Mouse (Mus musculus): ENCODE data around the gene Ercc6l. TPM values are rescaled to one million over a fixed set of nuclear protein-coding genes. Genes with fewer than 3 reads are reported as not detected.

The Ercc6l gene
- 23.2 and 23.6 TPM in 2 replicates for polyA plus RNA-seq (2016; fragmentation: Nextera tagmentation; extraction: Ambion mirVana)

GRCm38 (mm10) chrX:102156618-102157422, at the start of gene Ercc6l:
Gene Ercc6l (minus strand): TSS chrX:102157091.
- peaks cover 21% of the 10 kb centered on the region for H3K36me3 ChIP-seq (replicated peaks)
- H3K9me3 ChIP-seq: no peaks in the 10 kb centered on the region
- 11% methylated on average over 42 of the region's 42 CpGs for WGBS
- DNase-seq (ENCODE audit: low spot score): peak; percentile 92
- peak within 1 kb of the TSS; percentile 87 for H3K27ac ChIP-seq (replicated peaks)
- no peaks in the 10 kb centered on the region for H3K4me1 ChIP-seq
- peaks cover 10% of the 10 kb centered on the region for H3K27me3 ChIP-seq (replicated peaks; ENCODE audit: low read depth, poor library complexity, severe bottlenecking)
- H3K4me3 ChIP-seq: peak within 1 kb of the TSS; percentile 64

- H3K27me3 ChIP-seq (replicated peaks; ENCODE audit: low read depth, poor library complexity, severe bottlenecking): peaks cover 37% of the 10 kb centered on the region
These were observed 33.9 kb upstream of the Ercc6l start for GRCm38 (mm10) chrX:102190840-102191239.

GRCm38 (mm10) chrX:102189581-102189980, 32.7 kb upstream of the Ercc6l start:
- Histone ChIP-seq H3K36me3 (replicated peaks) (peaks cover 30% of the 10 kb centered on the region), H3K27ac (replicated peaks) (no peak overlapping the region), H3K4me1 (peaks cover 11% of the 10 kb centered on the region), H3K27me3 (replicated peaks; ENCODE audit: low read depth, poor library complexity, severe bottlenecking) (peaks cover 42% of the 10 kb centered on the region), H3K4me3 (peak overlapping the region; percentile 64), H3K9me3 (no peaks in the 10 kb centered on the region)
- 46% methylated on average over 5 of the region's 5 CpGs for WGBS
- DNase-seq (ENCODE audit: low spot score): no peak

More at GRCm38 (mm10) chrX:102190840-102191239, 33.9 kb upstream of the Ercc6l start:
- no peak for DNase-seq (ENCODE audit: low spot score)
- Histone ChIP-seq H3K4me3 (no peak overlapping the region), H3K9me3 (no peaks in the 10 kb centered on the region), H3K27ac (replicated peaks) (no peak overlapping the region), H3K4me1 (peaks cover 11% of the 10 kb centered on the region), H3K36me3 (replicated peaks) (peaks cover 18% of the 10 kb centered on the region)
- 53% methylated on average over 1 of the region's 1 CpGs for WGBS

GRCm38 (mm10) chrX:102188712-102189497, 32.0 kb upstream of the Ercc6l start, which contains the start of gene Rps4x:
Gene Rps4x (minus strand): TSS chrX:102189394.
- Histone ChIP-seq H3K27ac (replicated peaks) (peak within 1 kb of the TSS; percentile 94), H3K4me1 (peaks cover 11% of the 10 kb centered on the region), H3K27me3 (replicated peaks; ENCODE audit: low read depth, poor library complexity, severe bottlenecking) (peaks cover 40% of the 10 kb centered on the region), H3K4me3 (peak within 1 kb of the TSS; percentile 64), H3K9me3 (no peaks in the 10 kb centered on the region), H3K36me3 (replicated peaks) (peaks cover 37% of the 10 kb centered on the region)
- peak; percentile 87 for DNase-seq (ENCODE audit: low spot score)
- 21% methylated on average over 37 of the region's 37 CpGs for WGBS

- WGBS: 50% methylated on average over 11 of the region's 11 CpGs
- Histone ChIP-seq H3K4me1 (peaks cover 11% of the 10 kb centered on the region), H3K36me3 (replicated peaks) (peaks cover 52% of the 10 kb centered on the region)
These were observed 30.3 kb upstream of the Ercc6l start for GRCm38 (mm10) chrX:102187023-102187699.

GRCm38 (mm10) chrX:102182575-102182974, 25.7 kb upstream of the Ercc6l start:
- no peaks in the 10 kb centered on the region for H3K9me3 ChIP-seq
- no peak for DNase-seq (ENCODE audit: low spot score)
- peaks cover 10% of the 10 kb centered on the region for H3K4me1 ChIP-seq
- no peak overlapping the region for H3K27ac ChIP-seq (replicated peaks)
- H3K4me3 ChIP-seq: no peak overlapping the region
- H3K27me3 ChIP-seq (replicated peaks; ENCODE audit: low read depth, poor library complexity, severe bottlenecking): peaks cover 72% of the 10 kb centered on the region
- peaks cover 59% of the 10 kb centered on the region for H3K36me3 ChIP-seq (replicated peaks)

More at GRCm38 (mm10) chrX:102187023-102187699, 30.3 kb upstream of the Ercc6l start:
- Histone ChIP-seq H3K9me3 (no peaks in the 10 kb centered on the region), H3K27me3 (replicated peaks; ENCODE audit: low read depth, poor library complexity, severe bottlenecking) (peaks cover 44% of the 10 kb centered on the region), H3K4me3 (peak overlapping the region; percentile 64), H3K27ac (replicated peaks) (no peak overlapping the region)
- DNase-seq (ENCODE audit: low spot score): no peak

- Histone ChIP-seq H3K27ac (replicated peaks) (no peak overlapping the region), H3K4me3 (no peak overlapping the region), H3K4me1 (peaks cover 3% of the 10 kb centered on the region), H3K9me3 (no peaks in the 10 kb centered on the region), H3K36me3 (replicated peaks) (peaks cover 6% of the 10 kb centered on the region), H3K27me3 (replicated peaks; ENCODE audit: low read depth, poor library complexity, severe bottlenecking) (peaks cover 44% of the 10 kb centered on the region)
- 91% methylated on average over 5 of the region's 5 CpGs for WGBS
- DNase-seq (ENCODE audit: low spot score): no peak
These were observed 18.8 kb upstream of the Ercc6l start for GRCm38 (mm10) chrX:102175538-102176287.

- H3K36me3 ChIP-seq (replicated peaks): no peaks in the 10 kb centered on the region
- no peak overlapping the region for H3K4me3 ChIP-seq
- DNase-seq (ENCODE audit: low spot score): no peak
- H3K9me3 ChIP-seq: no peaks in the 10 kb centered on the region
- no peak overlapping the region for H3K27ac ChIP-seq (replicated peaks)
- H3K4me1 ChIP-seq: peaks cover 10% of the 10 kb centered on the region
- 73% methylated on average over 3 of the region's 3 CpGs for WGBS
- peaks cover 58% of the 10 kb centered on the region for H3K27me3 ChIP-seq (replicated peaks; ENCODE audit: low read depth, poor library complexity, severe bottlenecking)
These were observed 14.0 kb upstream of the Ercc6l start for GRCm38 (mm10) chrX:102170900-102171299.

GRCm38 (mm10) chrX:102170135-102170534, 13.2 kb upstream of the Ercc6l start:
- no peaks in the 10 kb centered on the region for H3K9me3 ChIP-seq
- H3K27me3 ChIP-seq (replicated peaks; ENCODE audit: low read depth, poor library complexity, severe bottlenecking): peaks cover 60% of the 10 kb centered on the region
- H3K36me3 ChIP-seq (replicated peaks): no peaks in the 10 kb centered on the region
- H3K4me3 ChIP-seq: no peak overlapping the region
- H3K4me1 ChIP-seq: peaks cover 10% of the 10 kb centered on the region
- WGBS: 48% methylated on average over 3 of the region's 3 CpGs
- no peak overlapping the region for H3K27ac ChIP-seq (replicated peaks)
- DNase-seq (ENCODE audit: low spot score): no peak

GRCm38 (mm10) chrX:102169724-102170123, 12.8 kb upstream of the Ercc6l start:
- Histone ChIP-seq H3K9me3 (no peaks in the 10 kb centered on the region), H3K27me3 (replicated peaks; ENCODE audit: low read depth, poor library complexity, severe bottlenecking) (peaks cover 61% of the 10 kb centered on the region), H3K4me3 (no peak overlapping the region), H3K4me1 (peaks cover 10% of the 10 kb centered on the region), H3K36me3 (replicated peaks) (no peaks in the 10 kb centered on the region), H3K27ac (replicated peaks) (no peak overlapping the region)
- no peak for DNase-seq (ENCODE audit: low spot score)
- 44% methylated on average over 1 of the region's 1 CpGs for WGBS

GRCm38 (mm10) chrX:102166986-102167385, 10.1 kb upstream of the Ercc6l start:
- H3K27me3 ChIP-seq (replicated peaks; ENCODE audit: low read depth, poor library complexity, severe bottlenecking): peaks cover 66% of the 10 kb centered on the region
- no peak overlapping the region for H3K4me3 ChIP-seq
- WGBS: 27% methylated on average over 6 of the region's 6 CpGs
- H3K36me3 ChIP-seq (replicated peaks): no peaks in the 10 kb centered on the region
- peak; percentile 44 for DNase-seq (ENCODE audit: low spot score)
- no peaks in the 10 kb centered on the region for H3K9me3 ChIP-seq
- H3K4me1 ChIP-seq: peaks cover 10% of the 10 kb centered on the region
- peak overlapping the region; percentile 74 for H3K27ac ChIP-seq (replicated peaks)
